Mouse (Mus musculus) kidney, adult 2 months (tissue): ENCODE results near the gene Syne1.

ENCODE experiments used
- CTCF ChIP-seq: fragments of 200-500 bp; conservative IDR thresholded peaks from 2 replicates; pipeline ENCODE4 v1.5.1; 2011; ENCODE audit warnings: low read depth, mild to moderate bottlenecking, control low read depth, low read length, moderate library complexity, mixed read lengths; ENCODE audit not compliant: insufficient read depth, insufficient read length
- POLR2A ChIP-seq: fragments of 200-500 bp; IDR thresholded peaks from one replicate; pipeline ENCODE4 v1.6.1; 2011; ENCODE audit warnings: low read depth, low read length, control low read depth

GRCm38 (mm10) chr10:5468638-5469037, 82.6 kb downstream of the Syne1 start:
- TF ChIP-seq CTCF (no peak), POLR2A (no peak)
